Mouse (Mus musculus): Measurements from ENCODE around the gene Ubqln4.

- TF ChIP-seq MYOD1 (IDR thresholded peaks at IDR 0.05; ENCODE audit: control insufficient read depth, insufficient read length, low read depth) (no peak), MAX (IDR thresholded peaks at IDR 0.05) (no peak), MYOG (IDR thresholded peaks at IDR 0.05; ENCODE audit: control insufficient read depth, extremely low read depth, insufficient read length) (no peak)
These were observed 25.2 kb downstream of the Ubqln4 start for GRCm38 (mm10) chr3:88578498-88579424.

All from C2C12 (cell line).